Mouse (Mus musculus) MEL (cell line): Measurements from ENCODE around the gene Cmtm3. TPM values are rescaled to one million over a fixed set of nuclear protein-coding genes. Genes with fewer than 3 reads are reported as not detected.

Experiments
- DNase-seq: peaks from one replicate; pipeline ENCODE4 v3.0.0; 2011; ENCODE audit warnings: low read depth, low spot score
- H3K27ac ChIP-seq: 2 replicates; pipeline ENCODE4 v1.5.1; 2012; ENCODE audit warnings: low read depth, mild to moderate bottlenecking, control low read depth, low read length, moderate library complexity; ENCODE audit not compliant: control insufficient read depth
- H3K27me3 ChIP-seq, 2 experiments: fragments of 150-350 bp in 1 of 2; sonication (generic) in 1 of 2; 2 replicates each; pipeline ENCODE4 v1.6.1; 2012; ENCODE audit warnings: low read length in 2 of 2, mild to moderate bottlenecking in 2 of 2, improper control_type of control experiment in 1 of 2, moderate library complexity in 1 of 2; ENCODE audit not compliant: insufficient read depth in 2 of 2, control insufficient read depth in 1 of 2
- H3K36me3 ChIP-seq, 2 experiments: 2 replicates each; pipeline ENCODE4 v1.6.1; 2012 to 2014; ENCODE audit warnings: low read length in 2 of 2, improper control_type of control experiment in 1 of 2, inconsistent platforms in 1 of 2, mild to moderate bottlenecking in 1 of 2; ENCODE audit not compliant: insufficient read depth in 2 of 2, control insufficient read depth in 1 of 2
- H3K4me1 ChIP-seq, 2 experiments: fragments of 150-350 bp in 1 of 2; sonication (generic) in 1 of 2; 2 replicates each; pipeline ENCODE4 v1.6.1; 2012; ENCODE audit warnings: low read length in 2 of 2, improper control_type of control experiment in 1 of 2, mild to moderate bottlenecking in 1 of 2; ENCODE audit not compliant: insufficient read depth in 2 of 2, control insufficient read depth in 1 of 2
- H3K4me3 ChIP-seq, 2 experiments: fragments of 150-350 bp in 1 of 2; sonication (generic) in 1 of 2; 2 replicates each; pipeline ENCODE4 v1.5.1; 2012; ENCODE audit warnings: low read depth in 2 of 2, low read length in 2 of 2, mild to moderate bottlenecking in 2 of 2, moderate library complexity in 2 of 2, control low read depth in 1 of 2, improper control_type of control experiment in 1 of 2; ENCODE audit not compliant: control insufficient read depth in 1 of 2, insufficient read depth in 1 of 2
- H3K79me2 ChIP-seq: 2 replicates; pipeline ENCODE4 v1.6.1; 2012; ENCODE audit warnings: mild to moderate bottlenecking, low read length, moderate library complexity; ENCODE audit not compliant: control insufficient read depth, poor library complexity, insufficient read depth
- H3K9ac ChIP-seq: 2 replicates; pipeline ENCODE4 v1.6.1; 2012; ENCODE audit warnings: low read depth, mild to moderate bottlenecking, control low read depth, low read length, moderate library complexity; ENCODE audit not compliant: control insufficient read depth, poor library complexity, severe bottlenecking
- H3K9me3 ChIP-seq: fragments of 150-350 bp; sonication (generic); replicated peaks from 2 replicates; pipeline ENCODE4 v1.6.1; 2012; ENCODE audit warnings: mild to moderate bottlenecking, low read length, improper control_type of control experiment, moderate library complexity; ENCODE audit not compliant: insufficient read depth
- KAT2A ChIP-seq: conservative IDR thresholded peaks from 2 replicates; pipeline ENCODE4 v1.6.1; 2012; ENCODE audit warnings: low read depth, low read length, improper control_type of control experiment, inconsistent platforms
- MAZ ChIP-seq: IDR thresholded peaks from 2 replicates; pipeline ENCODE4 v1.6.1; 2012; ENCODE audit warnings: low read depth, mild to moderate bottlenecking, inconsistent platforms, low read length, improper control_type of control experiment
- MXI1 ChIP-seq: IDR thresholded peaks from 2 replicates; pipeline ENCODE4 v1.6.1; 2011; ENCODE audit warnings: mild to moderate bottlenecking, low read depth, low read length, improper control_type of control experiment
- NELFE ChIP-seq: IDR thresholded peaks from 2 replicates; pipeline ENCODE4 v1.6.1; 2011; ENCODE audit warnings: low read depth, low read length, improper control_type of control experiment
- NRF1 ChIP-seq: IDR thresholded peaks from 2 replicates; pipeline ENCODE4 v1.6.1; 2014; ENCODE audit warnings: low read depth, mild to moderate bottlenecking, inconsistent platforms, low read length, improper control_type of control experiment, moderate library complexity; ENCODE audit not compliant: poor library complexity, insufficient read depth, severe bottlenecking
- POLR2A ChIP-seq, 2 experiments: IDR thresholded peaks; 2 replicates each; pipeline ENCODE4 v1.6.1; 2011 to 2012; ENCODE audit warnings: low read length in 2 of 2, mild to moderate bottlenecking in 2 of 2, control low read depth in 1 of 2, improper control_type of control experiment in 1 of 2, low read depth in 1 of 2, moderate library complexity in 1 of 2; ENCODE audit not compliant: control insufficient read depth in 1 of 2, insufficient read depth in 1 of 2, poor library complexity in 1 of 2
- POLR2AphosphoS2 ChIP-seq: IDR thresholded peaks from 2 replicates; pipeline ENCODE4 v1.6.1; 2011; ENCODE audit warnings: low read length, improper control_type of control experiment
- RCOR1 ChIP-seq: IDR thresholded peaks from 2 replicates; pipeline ENCODE4 v1.6.1; 2012; ENCODE audit warnings: low read depth, mild to moderate bottlenecking, inconsistent platforms, low read length, improper control_type of control experiment
- SMC3 ChIP-seq: IDR thresholded peaks from 2 replicates; pipeline ENCODE4 v1.6.1; 2011; ENCODE audit warnings: low read depth, low read length, improper control_type of control experiment
- TCF12 ChIP-seq: IDR thresholded peaks from 2 replicates; pipeline ENCODE4 v1.6.1; 2014; ENCODE audit warnings: low read depth, mild to moderate bottlenecking, inconsistent platforms, low read length, improper control_type of control experiment, moderate library complexity
- UBTF ChIP-seq: IDR thresholded peaks from 2 replicates; pipeline ENCODE4 v1.6.1; 2012; ENCODE audit warnings: low read depth, mild to moderate bottlenecking, inconsistent platforms, low read length, improper control_type of control experiment, moderate library complexity, borderline replicate concordance; ENCODE audit not compliant: insufficient read depth
- USF2 ChIP-seq, 2 experiments: IDR thresholded peaks; 2 replicates each; pipeline ENCODE4 v1.6.1; 2011 to 2012; ENCODE audit warnings: improper control_type of control experiment in 2 of 2, low read length in 2 of 2, borderline replicate concordance in 1 of 2, inconsistent platforms in 1 of 2, low read depth in 1 of 2, mild to moderate bottlenecking in 1 of 2; ENCODE audit not compliant: insufficient read depth in 1 of 2
- polyA plus RNA-seq, 2 experiments: library from polyadenylated mRNA; stranded (reverse) in 1 of 2; unstranded in 1 of 2; fragments of >175 nt in 1 of 2; fragments of >200 nt in 1 of 2; gene quantifications; 2 replicates each; pipeline versions ENCODE4 v1.2.1 to v1.2.4; 2012; ENCODE audit warnings: low replicate concordance in 2 of 2, low read depth in 1 of 2; ENCODE audit not compliant: insufficient read length in 2 of 2, insufficient read depth in 1 of 2, missing spikeins in 1 of 2
- total RNA-seq: library from RNA; depleted of rRNA; stranded (reverse); fragments of 300-350 nt; gene quantifications from 2 replicates; pipeline ENCODE4 v1.2.3, GENCODE M21; 2012; rRNA removed

Gene Cmtm3
- total and polyA plus RNA-seq, 3 experiments, result 17.9 to 56.3 TPM; not detected in 1

- Histone ChIP-seq H3K36me3 (peaks cover 0 to 9% of the 10 kb centered on the region in 2 experiments; a peak in 2 of 4 replicates), H3K9ac (peak overlapping the region; percentile 85), H3K27me3 (peaks cover 0 to 1% of the 10 kb centered on the region in 2 experiments; a peak in 1 of 4 replicates), H3K79me2 (peaks cover 17% of the 10 kb centered on the region), H3K27ac (no peak overlapping the region), H3K4me3 (peak overlapping the region; percentile 69 to 98), H3K9me3 (no peaks in the 10 kb centered on the region), H3K4me1 (peaks cover 0 to 13% of the 10 kb centered on the region in 2 experiments; a peak in 2 of 4 replicates)
- TF ChIP-seq SMC3, result no peak
- peak; percentile 45; the same call in 1 of the 2 replicates for TF ChIP-seq UBTF
- TF ChIP-seq TCF12, result no peak
- TF ChIP-seq USF2 (IDR thresholded peaks at IDR 0.05; ENCODE audit: borderline replicate concordance in 1 of 2, insufficient read depth in 1 of 2, low read depth in 1 of 2, low read length in 2 of 2), result no peak
- no peak for TF ChIP-seq KAT2A
- no peak for TF ChIP-seq MXI1
- TF ChIP-seq NRF1, result no peak
- TF ChIP-seq RCOR1, result no peak
- no peak for TF ChIP-seq POLR2AphosphoS2
- peak; percentile 57 for DNase-seq
Observed at GRCm38 (mm10) chr8:104394801-104395702, 55.8 kb downstream of the Cmtm3 start.

- DNase-seq, result peak; percentile 46
- Histone ChIP-seq H3K4me1 (peaks cover 0 to 13% of the 10 kb centered on the region in 2 experiments; a peak in 2 of 4 replicates), H3K27ac (no peak within 1 kb of the TSS), H3K4me3 (peak within 1 kb of the TSS; percentile 69 to 98), H3K36me3 (peaks cover 0 to 9% of the 10 kb centered on the region in 2 experiments; a peak in 2 of 4 replicates), H3K9me3 (no peaks in the 10 kb centered on the region), H3K27me3 (peaks cover 1 to 3% of the 10 kb centered on the region in 2 experiments; a peak in 2 of 4 replicates), H3K9ac (peak within 1 kb of the TSS; percentile 85), H3K79me2 (peaks cover 17% of the 10 kb centered on the region)
- TF ChIP-seq MAZ (peak; percentile 19; the same call in 1 of the 2 replicates), NELFE (peak; percentile 40; the same call in 1 of the 2 replicates), RCOR1 (no peak), POLR2A (IDR thresholded peaks at IDR 0.05; ENCODE audit: control insufficient read depth in 1 of 2, insufficient read depth in 1 of 2, low read depth in 1 of 2, low read length in 2 of 2, poor library complexity in 1 of 2) (peak; percentile 32 to 67; a peak in 2 of 4 replicates)
Observed at GRCm38 (mm10) chr8:104395703-104396357, 56.6 kb downstream of the Cmtm3 start, which contains the start of gene Cmtm4. TSS of gene Cmtm4 (minus strand) at chr8:104395807.

Other genes with a start within 250 kb of the Cmtm3 start
- gene Cdh5, start 237.8 kb upstream of the Cmtm3 start, total RNA-seq, result not detected in 2 replicates
- gene Cdh5, start 237.8 kb upstream of the Cmtm3 start, polyA plus RNA-seq, result not detected
- gene Bean1, start 169.0 kb upstream of the Cmtm3 start, total RNA-seq, result not detected in 2 replicates
- not detected for gene Bean1, start 169.0 kb upstream of the Cmtm3 start, polyA plus RNA-seq
- gene Tk2, start 90.9 kb upstream of the Cmtm3 start, total RNA-seq, result 17.6 and 18.6 TPM in 2 replicates
- 10 to 100 TPM in 1 of 2 experiments, not detected in 1; 26.8 TPM for gene Tk2, start 90.9 kb upstream of the Cmtm3 start, polyA plus RNA-seq
- 26.9 and 30.1 TPM in 2 replicates for gene Cklf, start 88.5 kb upstream of the Cmtm3 start, total RNA-seq
- 10 to 100 TPM in 1 of 2 experiments, not detected in 1; 27.1 TPM for gene Cklf, start 88.5 kb upstream of the Cmtm3 start, polyA plus RNA-seq
- not detected in 2 replicates for gene Cmtm2a, start 46.2 kb upstream of the Cmtm3 start, total RNA-seq
- gene Cmtm2a, start 46.2 kb upstream of the Cmtm3 start, polyA plus RNA-seq, result not detected
- gene Gm45711, start 29.3 kb upstream of the Cmtm3 start, total RNA-seq, result not detected in 2 replicates
- not detected for gene Gm45711, start 29.3 kb upstream of the Cmtm3 start, polyA plus RNA-seq
- gene Cmtm1, start 29.3 kb upstream of the Cmtm3 start, total RNA-seq, result not detected in 2 replicates
- not detected for gene Cmtm1, start 29.3 kb upstream of the Cmtm3 start, polyA plus RNA-seq
- not detected in 2 replicates for gene Gm11020, start 17.8 kb upstream of the Cmtm3 start, total RNA-seq
- gene Gm11020, start 17.8 kb upstream of the Cmtm3 start, polyA plus RNA-seq, result not detected
- gene Cmtm2b, start 17.2 kb upstream of the Cmtm3 start, total RNA-seq, result not detected in 2 replicates
- gene Cmtm2b, start 17.2 kb upstream of the Cmtm3 start, polyA plus RNA-seq, result not detected
- 6.4 and 6.5 TPM in 2 replicates for gene Cmtm4, start 56.4 kb downstream of the Cmtm3 start, total RNA-seq
- gene Cmtm4, start 56.4 kb downstream of the Cmtm3 start, polyA plus RNA-seq, result 10 to 100 TPM; 12.0 to 31.1 TPM
- gene Dync1li2, start 103.6 kb downstream of the Cmtm3 start, total RNA-seq, result 19.3 and 22.4 TPM in 2 replicates
- 10 to 100 TPM in 1 of 2 experiments, not detected in 1; 23.8 TPM for gene Dync1li2, start 103.6 kb downstream of the Cmtm3 start, polyA plus RNA-seq
- not detected in 2 replicates for gene Terb1, start 170.5 kb downstream of the Cmtm3 start, total RNA-seq
- not detected for gene Terb1, start 170.5 kb downstream of the Cmtm3 start, polyA plus RNA-seq
- gene Nae1, start 195.2 kb downstream of the Cmtm3 start, total RNA-seq, result 41.9 and 49.7 TPM in 2 replicates
- 10 to 100 TPM in 1 of 2 experiments, not detected in 1; 39.2 TPM for gene Nae1, start 195.2 kb downstream of the Cmtm3 start, polyA plus RNA-seq
- gene Car7, start 195.3 kb downstream of the Cmtm3 start, total RNA-seq, result 2.9 and 3.1 TPM in 2 replicates
- 1 to 10 TPM in 1 of 2 experiments, not detected in 1; 2.4 TPM for gene Car7, start 195.3 kb downstream of the Cmtm3 start, polyA plus RNA-seq